Mouse (Mus musculus) liver, adult 2 months (tissue): Measurements from ENCODE around the gene Ccr2. TPM values are rescaled to one million over a fixed set of nuclear protein-coding genes. Genes with fewer than 3 reads are reported as not detected.
"Not testable (repeated sequence)": the region's sequence is repeated elsewhere in the genome, so short reads cannot be mapped to it uniquely, and the experiment has no call there.

Experiments used
- DNase-seq: peaks from one replicate; pipeline ENCODE4 v3.0.0-alpha.2; 2011; ENCODE audit warnings: low read depth, low spot score; ENCODE audit errors: extremely low read depth
- H3K27ac ChIP-seq: fragments of 200-500 bp; replicated peaks from 2 replicates; pipeline ENCODE4 v1.5.1; 2012; ENCODE audit warnings: low read depth, mild to moderate bottlenecking, control low read depth, inconsistent platforms, low read length; ENCODE audit not compliant: insufficient read depth
- H3K27me3 ChIP-seq: fragments of 200-500 bp; 2 replicates; pipeline ENCODE4 v1.6.1; 2012; ENCODE audit warnings: mild to moderate bottlenecking, moderate library complexity, low read length, inconsistent platforms; ENCODE audit not compliant: control insufficient read depth, insufficient read depth
- H3K36me3 ChIP-seq: fragments of 200-500 bp; 2 replicates; pipeline ENCODE4 v1.6.1; 2012; ENCODE audit warnings: low read length, inconsistent platforms; ENCODE audit not compliant: control insufficient read depth, insufficient read depth
- H3K4me1 ChIP-seq: fragments of 200-500 bp; 2 replicates; pipeline ENCODE4 v1.6.1; 2011; ENCODE audit warnings: low read length; ENCODE audit not compliant: control insufficient read depth, insufficient read depth
- H3K4me3 ChIP-seq: fragments of 200-500 bp; 2 replicates; pipeline ENCODE4 v1.5.1; 2011; ENCODE audit warnings: low read depth, mild to moderate bottlenecking, control low read depth, low read length, moderate library complexity; ENCODE audit not compliant: insufficient read depth
- H3K79me2 ChIP-seq: fragments of 200-500 bp; 2 replicates; pipeline ENCODE4 v1.6.1; 2012; ENCODE audit warnings: inconsistent platforms, mild to moderate bottlenecking, low read length, moderate library complexity; ENCODE audit not compliant: control insufficient read depth, insufficient read depth
- H3K9ac ChIP-seq: fragments of 200-500 bp; 2 replicates; pipeline ENCODE4 v1.6.1; 2012; ENCODE audit warnings: low read depth, mild to moderate bottlenecking, control low read depth, inconsistent platforms, low read length
- CTCF ChIP-seq: fragments of 200-500 bp; IDR thresholded peaks from 2 replicates; pipeline ENCODE4 v1.5.1; 2011; ENCODE audit warnings: low read depth, low read length, control low read depth
- POLR2A ChIP-seq: fragments of 200-500 bp; IDR thresholded peaks from 2 replicates; pipeline ENCODE4 v1.6.1; 2011; ENCODE audit warnings: low read length, control low read depth; ENCODE audit not compliant: insufficient read depth; ENCODE audit errors: extremely low read depth
- WGBS: fragments of 180-500 bp; shearing (Covaris S2); methylation state at CpG from one replicate; pipeline ENCODE4 v1.1.7; 2018; 5-methylcytosine and 5-hydroxymethylcytosine counted together
- polyA plus RNA-seq: library from polyadenylated mRNA; depleted of rRNA; stranded (reverse); fragments of >200 nt; gene quantifications from 2 replicates; pipeline ENCODE4 v1.2.3, GENCODE M21; 2012; rRNA removed
- total RNA-seq: library from RNA; depleted of rRNA; stranded (reverse); fragments of >200 nt; gene quantifications from 2 replicates; pipeline ENCODE4 v1.2.3, GENCODE M21; 2014; rRNA removed

The Ccr2 gene
- total RNA-seq (1.2 and 1.7 TPM in 2 replicates), polyA plus RNA-seq (0.40 and 0.43 TPM in 2 replicates)

GRCm38 (mm10) chr9:124101723-124102122 is at the start of gene Ccr2:
TSS of gene Ccr2 (plus strand) at chr9:124101950.
- H3K4me1 ChIP-seq: no peaks in the 10 kb centered on the region
- no peaks in the 10 kb centered on the region for H3K27me3 ChIP-seq
- no peak for DNase-seq
- H3K9ac ChIP-seq: no peak within 1 kb of the TSS
- TF ChIP-seq CTCF (no peak), POLR2A (no peak)
- 83% methylated on average over 4 of the region's 4 CpGs for WGBS
- no peaks in the 10 kb centered on the region for H3K79me2 ChIP-seq
- no peak within 1 kb of the TSS for H3K4me3 ChIP-seq
- H3K36me3 ChIP-seq: no peaks in the 10 kb centered on the region
- no peak within 1 kb of the TSS for H3K27ac ChIP-seq

GRCm38 (mm10) chr9:124053532-124053931 is 48.2 kb upstream of the Ccr2 start:
- TF ChIP-seq CTCF (no peak), POLR2A (no peak)
- peak; percentile 31 for DNase-seq
- WGBS: 44% methylated on average over 2 of the region's 2 CpGs
- Histone ChIP-seq H3K4me1 (no peaks in the 10 kb centered on the region), H3K4me3 (no peak overlapping the region), H3K27ac (no peak overlapping the region), H3K27me3 (no peaks in the 10 kb centered on the region), H3K36me3 (no peaks in the 10 kb centered on the region), H3K79me2 (no peaks in the 10 kb centered on the region), H3K9ac (no peak overlapping the region)

- 70% methylated on average over 3 of the region's 3 CpGs for WGBS
- no peak for DNase-seq
- H3K27me3 ChIP-seq: no peaks in the 10 kb centered on the region
- no peak overlapping the region for H3K9ac ChIP-seq
- H3K79me2 ChIP-seq: no peaks in the 10 kb centered on the region
- no peaks in the 10 kb centered on the region for H3K4me1 ChIP-seq
- no peaks in the 10 kb centered on the region for H3K36me3 ChIP-seq
- H3K4me3 ChIP-seq: no peak overlapping the region
- TF ChIP-seq POLR2A (no peak), CTCF (no peak)
- no peak overlapping the region for H3K27ac ChIP-seq
Measured at GRCm38 (mm10) chr9:124056158-124056709, 45.5 kb upstream of the Ccr2 start.

GRCm38 (mm10) chr9:124059660-124060352 is 41.9 kb upstream of the Ccr2 start:
- whole genome bisulfite sequencing: 72% methylated on average over 2 of the region's 2 CpGs
- H3K27me3 ChIP-seq: no peaks in the 10 kb centered on the region
- no peaks in the 10 kb centered on the region for H3K4me1 ChIP-seq
- DNase-seq: no peak
- TF ChIP-seq POLR2A: no peak
- no peak for TF ChIP-seq CTCF
- H3K79me2 ChIP-seq: no peaks in the 10 kb centered on the region
- no peak overlapping the region for H3K9ac ChIP-seq
- H3K36me3 ChIP-seq: no peaks in the 10 kb centered on the region
- H3K4me3 ChIP-seq: no peak overlapping the region
- no peak overlapping the region for H3K27ac ChIP-seq

- not testable (repeated sequence) for H3K4me1 ChIP-seq, H3K27me3 ChIP-seq, H3K27ac ChIP-seq, H3K36me3 ChIP-seq, H3K9ac ChIP-seq, H3K79me2 ChIP-seq, H3K4me3 ChIP-seq, DNase-seq
- 50% methylated on average over 3 of the region's 3 CpGs for WGBS
Measured at GRCm38 (mm10) chr9:124061474-124062432, 40.0 kb upstream of the Ccr2 start.

- no peak overlapping the region for H3K27ac ChIP-seq
Measured at GRCm38 (mm10) chr9:124066572-124067103, 35.1 kb upstream of the Ccr2 start.

More at GRCm38 (mm10) chr9:124066572-124067103, 35.1 kb upstream of the Ccr2 start:
- TF ChIP-seq CTCF: no peak
- no peak for TF ChIP-seq POLR2A
- Histone ChIP-seq H3K36me3 (no peaks in the 10 kb centered on the region), H3K4me1 (no peaks in the 10 kb centered on the region), H3K79me2 (no peaks in the 10 kb centered on the region), H3K4me3 (no peak overlapping the region), H3K27me3 (no peaks in the 10 kb centered on the region), H3K9ac (no peak overlapping the region)
- no peak for DNase-seq
